Mouse (Mus musculus) CH12.LX (cell line): ENCODE data around the gene Pfdn6. TPM values are rescaled to one million over a fixed set of nuclear protein-coding genes. Genes with fewer than 3 reads are reported as not detected.
A peak's percentile ranks its signal among the peaks of the same experiment; 100 is the strongest.
"Not testable (repeated sequence)": the region's sequence is repeated elsewhere in the genome, so short reads cannot be mapped to it uniquely, and the experiment has no call there.

Source experiments
- DNase-seq: peaks from one replicate; pipeline ENCODE4 v3.0.0-alpha.2; 2013; ENCODE audit errors: extremely low read depth
- H3K27ac ChIP-seq: 2 replicates; pipeline ENCODE4 v1.5.1; 2012; ENCODE audit warnings: low read depth, mild to moderate bottlenecking, control low read depth, moderate library complexity; ENCODE audit not compliant: insufficient read depth
- H3K27me3 ChIP-seq: replicated peaks from 2 replicates; pipeline ENCODE3; 2012; ENCODE audit warnings: inconsistent platforms
- H3K36me3 ChIP-seq, 2 experiments: replicated peaks in 1 of 2; 2 replicates each; pipeline versions ENCODE3 to v1.6.1; 2012; ENCODE audit warnings: inconsistent platforms in 1 of 2, low read length in 1 of 2, mild to moderate bottlenecking in 1 of 2, mixed read lengths in 1 of 2, moderate library complexity in 1 of 2; ENCODE audit not compliant: control insufficient read depth in 1 of 2, insufficient read depth in 1 of 2
- H3K4me1 ChIP-seq, 2 experiments: 2 replicates each; pipeline ENCODE4 v1.6.1; 2012; ENCODE audit warnings: inconsistent platforms in 1 of 2, moderate library complexity in 1 of 2; ENCODE audit not compliant: insufficient read depth in 2 of 2, control insufficient read depth in 1 of 2
- H3K4me2 ChIP-seq: 2 replicates; pipeline ENCODE4 v1.6.1; 2012; ENCODE audit warnings: low read depth, mild to moderate bottlenecking, control low read depth; ENCODE audit not compliant: poor library complexity, insufficient read depth, severe bottlenecking
- H3K4me3 ChIP-seq, 3 experiments: fragments of 150-350 bp in 1 of 3; sonication (generic) in 1 of 3; replicated peaks in 1 of 3; 2 replicates each; pipeline versions ENCODE3 to v1.5.1; 2011 to 2012; ENCODE audit warnings: low read depth in 2 of 3, low read length in 2 of 3, mild to moderate bottlenecking in 2 of 3, moderate library complexity in 2 of 3, control low read depth in 1 of 3, improper control_type of control experiment in 1 of 3, inconsistent platforms in 1 of 3, mixed read lengths in 1 of 3; ENCODE audit not compliant: poor library complexity in 1 of 3
- H3K79me2 ChIP-seq: replicated peaks from 2 replicates; pipeline ENCODE4 v1.6.1; 2012; ENCODE audit warnings: mild to moderate bottlenecking, moderate library complexity; ENCODE audit not compliant: control insufficient read depth, poor library complexity, insufficient read depth, severe bottlenecking; ENCODE audit errors: extremely low read depth
- H3K9ac ChIP-seq: 2 replicates; pipeline ENCODE4 v1.6.1; 2012; ENCODE audit warnings: low read depth, mild to moderate bottlenecking, control low read depth, moderate library complexity; ENCODE audit not compliant: insufficient read depth
- H3K9me3 ChIP-seq: replicated peaks from 2 replicates; pipeline ENCODE3; 2012; ENCODE audit warnings: low read length, inconsistent platforms, mixed read lengths
- CHD2 ChIP-seq: IDR thresholded peaks from 2 replicates; pipeline ENCODE4 v1.6.1; 2011; ENCODE audit warnings: low read length, improper control_type of control experiment
- CTCF ChIP-seq, 2 experiments: IDR thresholded peaks in 1 of 2; conservative IDR thresholded peaks in 1 of 2; 2 replicates each; pipeline ENCODE4 v1.5.1; 2011 to 2012; ENCODE audit warnings: low read depth in 2 of 2, low read length in 2 of 2, improper control_type of control experiment in 1 of 2, inconsistent platforms in 1 of 2, mild to moderate bottlenecking in 1 of 2, moderate library complexity in 1 of 2
- E2F4 ChIP-seq: IDR thresholded peaks from 2 replicates; pipeline ENCODE4 v1.6.1; 2011; ENCODE audit warnings: low read depth, low read length, improper control_type of control experiment; ENCODE audit not compliant: insufficient replicate concordance
- IRF4 ChIP-seq: IDR thresholded peaks from 2 replicates; pipeline ENCODE4 v1.6.1; 2014; ENCODE audit warnings: low read depth, mild to moderate bottlenecking, inconsistent platforms, low read length, improper control_type of control experiment
- KAT2A ChIP-seq: IDR thresholded peaks from 2 replicates; pipeline ENCODE4 v1.6.1; 2012; ENCODE audit warnings: low read length, improper control_type of control experiment, inconsistent platforms; ENCODE audit not compliant: insufficient replicate concordance
- MAZ ChIP-seq: IDR thresholded peaks from 2 replicates; pipeline ENCODE4 v1.6.1; 2012; ENCODE audit warnings: low read depth, mild to moderate bottlenecking, inconsistent platforms, low read length, improper control_type of control experiment, moderate library complexity
- NELFE ChIP-seq: IDR thresholded peaks from 2 replicates; pipeline ENCODE4 v1.6.1; 2011; ENCODE audit warnings: low read depth, low read length, improper control_type of control experiment
- RAD21 ChIP-seq: IDR thresholded peaks from 2 replicates; pipeline ENCODE4 v1.6.1; 2011; ENCODE audit warnings: low read depth, mild to moderate bottlenecking, low read length, improper control_type of control experiment, moderate library complexity
- SMC3 ChIP-seq: IDR thresholded peaks from 2 replicates; pipeline ENCODE4 v1.6.1; 2011; ENCODE audit warnings: low read depth, low read length, improper control_type of control experiment
- TBP ChIP-seq: conservative IDR thresholded peaks from 2 replicates; pipeline ENCODE4 v1.6.1; 2011; ENCODE audit warnings: low read depth, low read length, improper control_type of control experiment
- TCF12 ChIP-seq: IDR thresholded peaks from 2 replicates; pipeline ENCODE4 v1.6.1; 2014; ENCODE audit warnings: low read depth, mild to moderate bottlenecking, inconsistent platforms, low read length, improper control_type of control experiment
- USF1 ChIP-seq: IDR thresholded peaks from 2 replicates; pipeline ENCODE4 v1.6.1; 2014; ENCODE audit warnings: low read depth, mild to moderate bottlenecking, inconsistent platforms, low read length, improper control_type of control experiment
- USF2 ChIP-seq: conservative IDR thresholded peaks from 2 replicates; pipeline ENCODE4 v1.6.1; 2011; ENCODE audit warnings: low read depth, low read length, improper control_type of control experiment
- dilution Hi-C: fragments of 300-500 bp; cut with MboI; formaldehyde crosslinking; loops from 2 replicates; pipeline ENCODE4 v1.14.3; 2020; ENCODE audit warnings: low sequenced_read_pairs; ENCODE audit not compliant: extremely low pct_unique_long_range_greater_than_20kb, extremely low pct_ligation_motif_present
- in situ Hi-C: fragments of 300-500 bp; cut with MboI; formaldehyde crosslinking; loops from 3 replicates; pipeline ENCODE4 v1.14.3; 2019; ENCODE audit warnings: low sequenced_read_pairs, low pct_ligation_motif_present, low pct_unique_long_range_greater_than_20kb, mixed read lengths
- polyA plus RNA-seq: library from polyadenylated mRNA; unstranded; fragments of >175 nt; gene quantifications from 2 replicates; pipeline ENCODE4 v1.2.1, GENCODE M21; 2012; ENCODE audit warnings: low read depth; ENCODE audit not compliant: insufficient read length
- total RNA-seq, 2 experiments: library from RNA; depleted of rRNA; stranded (reverse); fragments of 300-350 nt in 1 of 2; fragments of >200 nt in 1 of 2; gene quantifications; 2 replicates each; pipeline ENCODE4 v1.2.3; 2012 to 2014

Pfdn6 gene
- total and polyA plus RNA-seq, 3 experiments = 92.3 to 140 (median 109) TPM

DNA sequence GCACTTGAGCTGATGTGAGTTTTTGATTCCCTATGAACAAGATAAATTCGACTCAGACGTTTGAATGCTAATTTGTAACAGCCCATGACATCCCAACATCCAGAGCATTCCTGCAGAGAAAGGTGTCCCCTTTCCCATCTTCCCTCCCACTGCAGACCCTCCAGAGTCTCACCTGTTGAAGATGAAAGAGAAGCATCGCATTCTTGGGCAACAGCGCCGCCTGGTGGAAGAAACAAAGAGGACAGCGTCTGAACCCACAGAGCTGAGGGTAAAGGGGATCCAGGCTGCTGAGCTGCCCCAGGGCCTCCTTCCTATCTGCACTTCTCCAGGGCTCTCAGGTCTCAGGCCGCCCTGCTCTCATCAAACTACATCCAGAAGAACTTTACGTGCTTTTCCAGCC is 42.0 kb upstream of the Pfdn6 start:
- DNase-seq, H3K4me3 ChIP-seq, H3K36me3 ChIP-seq, H3K79me2 ChIP-seq, dilution Hi-C loops, H3K9ac ChIP-seq, H3K27me3 ChIP-seq, H3K27ac ChIP-seq, H3K4me2 ChIP-seq, H3K9me3 ChIP-seq: not testable (repeated sequence)
- in situ Hi-C loops = loop anchor here (25.0 kb wide), 1 partner anchor 1480 kb away; the partner anchor contains the start of gene H2-Q10
- H3K4me1 ChIP-seq = peaks cover 6 to 25% of the 10 kb centered on the region in 2 experiments; a peak in 3 of 4 replicates
- TF ChIP-seq CTCF (conservative IDR thresholded peaks at IDR 0.05 in 1 of 2, IDR thresholded peaks at IDR 0.05 in 1 of 2; ENCODE audit: low read depth in 2 of 2, low read length in 2 of 2) = peak in 1 of 2 experiments; percentile 45; a peak in 3 of 4 replicates
- TF ChIP-seq RAD21 = peak; percentile 9

DNA sequence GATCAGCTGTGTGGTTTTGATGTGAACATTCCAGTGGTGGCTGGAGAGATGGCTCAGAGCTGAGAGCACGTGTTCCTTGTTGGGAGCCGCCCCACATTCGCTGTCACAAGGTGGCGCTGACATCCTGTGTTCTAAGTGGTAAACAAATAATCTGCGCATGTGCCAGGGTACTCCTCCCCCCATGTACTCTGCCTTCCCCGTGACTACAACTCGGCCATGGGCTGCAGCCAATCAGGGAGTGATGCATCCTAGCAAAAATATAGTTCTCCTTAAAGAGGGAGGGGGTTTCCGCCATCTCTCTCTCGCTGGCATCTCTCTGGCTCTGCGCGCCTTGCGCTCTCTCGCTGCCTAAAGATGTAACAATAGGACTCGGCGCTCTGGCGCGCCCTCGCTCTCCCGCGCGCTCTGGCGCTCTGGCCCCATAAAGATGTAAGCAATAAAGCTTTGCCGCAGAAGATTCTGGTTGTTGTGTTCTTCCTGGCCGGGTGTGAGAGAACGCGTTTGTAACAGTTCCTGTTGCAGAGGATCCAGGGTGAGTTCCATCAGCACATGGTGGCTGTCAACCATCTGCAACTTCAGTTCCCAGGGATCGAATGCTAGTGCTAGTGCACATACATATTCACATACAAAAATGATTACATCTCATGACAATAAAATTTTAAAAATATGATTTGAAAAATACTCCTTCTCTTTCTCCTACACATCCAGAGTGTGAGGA is 41.2 kb upstream of the Pfdn6 start:
- H3K9ac ChIP-seq = not testable (repeated sequence)

GRCm38 (mm10) chr17:33980181-33981035 is 40.3 kb upstream of the Pfdn6 start:
- Histone ChIP-seq H3K4me1 (peaks cover 6 to 20% of the 10 kb centered on the region in 2 experiments; a peak in 3 of 4 replicates), H3K27me3 (no peaks in the 10 kb centered on the region), H3K36me3 (peaks cover 0 to 1% of the 10 kb centered on the region in 2 experiments), H3K9ac (no peak overlapping the region), H3K4me2 (no peak overlapping the region), H3K79me2 (no peaks in the 10 kb centered on the region)
- dilution Hi-C loops (no loop called here), in situ Hi-C loops (loop anchor here (25.0 kb wide), 1 partner anchor 1482 kb away; the partner anchor contains the start of gene H2-Q10)
- no peak for TF ChIP-seq USF2
- no peak for TF ChIP-seq KAT2A
- TF ChIP-seq IRF4 = no peak
- no peak for TF ChIP-seq SMC3
- no peak for TF ChIP-seq CTCF (conservative IDR thresholded peaks at IDR 0.05 in 1 of 2, IDR thresholded peaks at IDR 0.05 in 1 of 2; ENCODE audit: low read depth in 2 of 2, low read length in 2 of 2)
- TF ChIP-seq CHD2 = no peak
- no peak for TF ChIP-seq TCF12
- no peak for TF ChIP-seq E2F4
- no peak for TF ChIP-seq MAZ
- TF ChIP-seq TBP = no peak
- TF ChIP-seq USF1 = no peak
- no peak for TF ChIP-seq NELFE
- TF ChIP-seq, all 38 proteins: peak for 0
- Histone ChIP-seq H3K27ac (no peak overlapping the region), H3K4me3 (no peak overlapping the region), H3K9me3 (no peaks in the 10 kb centered on the region)
- no peak for DNase-seq

More for the DNA sequence above, 41.2 kb upstream of the Pfdn6 start:
- H3K27ac ChIP-seq, H3K36me3 ChIP-seq, H3K27me3 ChIP-seq, H3K79me2 ChIP-seq, H3K4me2 ChIP-seq, dilution Hi-C loops, H3K9me3 ChIP-seq, H3K4me3 ChIP-seq, DNase-seq: not testable (repeated sequence)
- in situ Hi-C loops = loop anchor here (25.0 kb wide), 1 partner anchor 1481 kb away; the partner anchor contains the start of gene H2-Q10
- H3K4me1 ChIP-seq = peaks cover 6 to 25% of the 10 kb centered on the region in 2 experiments; a peak in 3 of 4 replicates
